Mouse (Mus musculus) urinary bladder, postnatal 0 days (tissue): ENCODE measurements around the gene Rsph4a. TPM values are rescaled to one million over a fixed set of nuclear protein-coding genes. Genes with fewer than 3 reads are reported as not detected.

ENCODE experiments used
- polyA plus RNA-seq: library from polyadenylated mRNA; unstranded; fragments of >200 nt; fragmentation: Nextera tagmentation; extraction: Ambion mirVana; gene quantifications from 2 replicates; pipeline ENCODE4 v1.2.1, GENCODE M21; 2015

Rsph4a gene
- polyA plus RNA-seq, result 1.4 and 1.9 TPM in 2 replicates

DNA sequence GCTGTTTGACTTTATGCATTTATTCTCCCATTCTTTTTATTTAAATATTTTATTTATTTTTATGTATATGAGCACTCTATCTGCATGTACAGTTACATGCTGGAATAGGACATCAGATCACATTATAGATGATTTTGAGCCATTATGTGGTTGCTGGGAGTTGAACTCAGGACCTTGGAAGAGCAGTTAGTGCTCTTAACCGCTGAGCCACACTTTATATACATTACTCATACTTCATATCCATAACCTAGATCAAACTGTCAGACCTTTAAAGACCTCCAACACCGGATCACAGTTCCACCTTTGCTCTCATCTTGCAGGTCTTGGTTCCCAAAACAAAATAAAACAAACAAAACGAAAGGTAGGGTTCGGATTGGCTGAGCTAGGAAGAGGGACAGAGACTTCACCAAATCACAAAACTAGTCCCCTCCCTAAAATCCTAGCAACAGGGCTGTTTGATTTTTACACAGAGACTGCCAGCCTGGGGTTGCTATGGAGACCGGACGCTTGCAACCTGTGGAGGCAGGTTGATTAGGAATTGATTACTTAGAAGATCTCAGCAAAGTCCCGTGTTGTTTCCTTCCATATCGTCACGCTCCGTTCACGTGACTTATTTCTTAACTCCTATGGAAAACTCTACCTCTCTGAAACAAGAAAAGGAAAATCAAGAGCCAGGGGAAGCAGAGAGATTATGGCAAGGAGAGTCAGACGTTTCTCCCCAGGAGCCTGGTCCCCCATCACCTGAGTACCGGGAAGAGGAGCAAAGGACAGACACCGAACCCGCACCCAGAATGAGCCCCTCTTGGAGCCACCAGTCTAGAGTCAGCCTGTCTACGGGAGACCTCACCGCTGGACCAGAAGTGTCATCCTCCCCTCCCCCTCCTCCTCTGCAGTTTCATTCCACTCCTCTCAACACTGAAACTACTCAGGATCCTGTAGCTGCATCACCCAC is at the start of gene Rsph4a:
Gene Rsph4a (plus strand): TSS at position 582 of the 952 bp plus-strand sequence.

DNA sequence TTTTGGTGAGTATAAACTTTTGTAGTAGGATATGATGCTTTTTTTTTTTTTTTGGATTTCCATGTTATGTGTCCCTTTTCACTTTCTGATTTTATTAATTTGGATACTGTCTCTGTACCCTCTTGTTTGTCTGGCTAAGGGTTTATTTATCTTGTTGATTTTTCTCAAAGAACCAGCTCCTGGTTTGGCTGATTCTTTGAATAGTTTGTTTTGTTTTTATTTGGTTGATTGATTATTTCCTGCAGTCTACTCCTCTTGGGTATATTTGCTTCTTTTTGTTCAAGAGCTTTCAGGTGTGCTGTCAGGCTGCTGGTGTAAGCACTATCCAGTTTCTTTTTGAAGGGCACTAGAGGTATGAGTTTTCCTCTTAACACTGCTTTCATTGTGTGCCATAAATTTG is 47.5 kb upstream of the Rsph4a start, which contains the start of gene Sult3a1:
Gene Sult3a1 (plus strand): TSS at position 301 of the 400 bp plus-strand sequence.

DNA sequence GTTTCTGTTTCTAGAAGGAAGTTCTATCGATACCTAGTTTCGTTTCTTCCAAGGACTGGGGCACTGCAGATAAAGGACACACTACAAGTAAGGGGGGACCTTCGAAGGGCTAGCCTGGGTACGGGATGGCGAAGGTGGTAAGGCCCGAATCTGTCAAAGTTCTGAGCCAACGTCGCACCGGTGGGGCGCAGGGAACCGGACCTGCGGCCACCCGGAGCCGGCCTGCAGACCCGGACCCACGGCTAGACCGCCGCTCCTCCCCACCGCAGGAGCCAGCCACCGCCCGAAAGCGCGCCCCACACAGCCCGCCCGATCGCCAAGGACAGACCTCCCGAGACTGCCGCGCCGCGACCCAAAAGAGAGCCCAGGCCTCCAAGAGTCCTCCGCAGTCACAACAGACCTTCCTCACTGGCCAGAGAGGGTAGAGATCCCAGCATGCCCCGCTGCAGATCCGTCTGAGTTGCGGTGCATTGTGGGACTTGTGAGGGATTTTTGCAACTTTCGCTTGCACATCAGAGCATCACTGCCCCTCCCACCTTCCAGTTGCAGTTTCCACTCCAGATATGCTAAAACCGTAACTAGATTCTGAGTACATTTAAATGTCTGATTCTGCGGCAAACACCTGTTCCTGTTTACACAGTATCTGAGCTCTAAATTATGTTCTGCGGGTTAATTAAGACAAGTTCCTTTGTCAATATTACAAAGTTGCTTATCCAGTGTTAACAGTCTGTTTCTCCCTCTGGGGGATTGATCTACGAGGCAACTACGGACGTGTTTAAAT is 46.1 kb downstream of the Rsph4a start, which contains the start of gene Zup1:
Gene Zup1 (minus strand): TSS at position 467 of the 781 bp plus-strand sequence.

Other genes with a start within 250 kb of the Rsph4a start
- not detected in 2 replicates for gene Sult3a2, start 118.4 kb upstream of the Rsph4a start, polyA plus RNA-seq
- not detected in 2 replicates for gene Sult3a1, start 47.4 kb upstream of the Rsph4a start, polyA plus RNA-seq
- 9.4 and 9.8 TPM in 2 replicates for gene Zup1, start 46.2 kb downstream of the Rsph4a start, polyA plus RNA-seq
- gene Rwdd1, start 114.5 kb downstream of the Rsph4a start, polyA plus RNA-seq, result 109 and 132 TPM in 2 replicates
- 0.19 TPM in 1 of 2 replicates, not detected in the other for gene Trappc3l, start 132.5 kb downstream of the Rsph4a start, polyA plus RNA-seq
- gene Calhm4, start 139.2 kb downstream of the Rsph4a start, polyA plus RNA-seq, result not detected in 2 replicates
- 8.4 and 9.1 TPM in 2 replicates for gene Calhm5, start 191.4 kb downstream of the Rsph4a start, polyA plus RNA-seq
- gene Calhm6, start 222.9 kb downstream of the Rsph4a start, polyA plus RNA-seq, result 0.73 and 1.7 TPM in 2 replicates